Mouse (Mus musculus) gastrocnemius, adult 18-20 months (tissue): ENCODE data around the gene Vmn2r99. TPM values are rescaled to one million over a fixed set of nuclear protein-coding genes. Genes with fewer than 3 reads are reported as not detected.

Experiments used
- DNase-seq: peaks from one replicate; pipeline ENCODE4 v3.0.0; 2021; ENCODE audit warnings: low spot score
- long read RNA-seq, 2 experiments: library from polyadenylated mRNA; stranded (forward); transcript quantifications; one replicate each; pipeline ENCODE4 v2.0.0; 2021
- total RNA-seq, 2 experiments: library from RNA; stranded (reverse); gene quantifications; 2 replicates each; pipeline ENCODE4 v1.2.3; 2021

Gene Vmn2r99
- total RNA-seq = not detected
- long read RNA-seq, experiment 1 = 0 reads
- long read RNA-seq, experiment 2 = 0 reads

GRCm38 (mm10) chr17:19361649-19362048 lies at the start of gene Vmn2r99:
TSS of gene Vmn2r99 (plus strand) at chr17:19361949.
- no peak for DNase-seq

GRCm38 (mm10) chr17:19437623-19438022 lies 75.9 kb downstream of the Vmn2r99 start:
- DNase-seq = no peak

- no peak for DNase-seq
Observed at GRCm38 (mm10) chr17:19444932-19445331, 83.2 kb downstream of the Vmn2r99 start.

Other genes with a start within 250 kb of the Vmn2r99 start
- not detected for gene Vmn2r100, start 142.8 kb downstream of the Vmn2r99 start, total RNA-seq
- not detected for gene Vmn2r101, start 215.3 kb downstream of the Vmn2r99 start, total RNA-seq